ENCODE assay signal across 8 mouse cellular contexts in genomic region chr11:80183705-80184255, GRCm38 (mm10). TPM values are rescaled to one million over a fixed set of nuclear protein-coding genes. Genes with fewer than 3 reads are reported as not detected.
DNase-seq lines count a peak whose midpoint lies in the region; ATAC-seq and TF ChIP-seq lines count a peak whose summit lies in the region.

TSS of gene Rnf135 (plus strand) at chr11:80183851.

- no peaks in the 10 kb centered on the region for H3K4me1 ChIP-seq in cortical plate, adult 2 months (ENCODE audit: control insufficient read depth, insufficient read depth, low read length)
- no peaks in the 10 kb centered on the region for H3K4me1 ChIP-seq in hindbrain, postnatal 0 days (ENCODE audit: insufficient read depth, low read length)

- H3K4me2 ChIP-seq in hindbrain, postnatal 0 days (ENCODE audit: low read depth, low read length): peak within 1 kb of the TSS; percentile 62

- 3% methylated on average over 33 of the region's 33 CpGs for WGBS in hindbrain, postnatal 0 days
- WGBS in macrophage (ENCODE audit: missing documents): 1% methylated on average over 30 of the region's 33 CpGs

- peak; percentile 97 for ATAC-seq in hindbrain, postnatal 0 days

- H3K79me2 ChIP-seq in macrophage (ENCODE audit: inconsistent target): peaks cover 37% of the 10 kb centered on the region

- no peaks in the 10 kb centered on the region for H3K27me3 ChIP-seq in hindbrain, postnatal 0 days (ENCODE audit: insufficient read depth, low read length)

- no peak for TF ChIP-seq CTCF in cortical plate, adult 2 months (IDR thresholded peaks at IDR 0.05; ENCODE audit: extremely low read depth, insufficient read depth, low read length)
- TF ChIP-seq CTCF in gastrocnemius, adult 2 months (IDR thresholded peaks at IDR 0.05): no peak
- TF ChIP-seq CTCF in hindbrain, postnatal 0 days (IDR thresholded peaks at IDR 0.05; ENCODE audit: low read depth): no peak
- no peak for TF ChIP-seq CTCF in left cerebral cortex, adult 2 months (IDR thresholded peaks at IDR 0.05)

- peak; percentile 97 for DNase-seq in adipocyte (ENCODE audit: low spot score)
- DNase-seq in gastrocnemius, adult 2 months: peak; percentile 97
- peak; percentile 90 for DNase-seq in hindbrain, postnatal 0 days (ENCODE audit: low spot score)
- peak; percentile 69 to 79 for DNase-seq in left cerebral cortex, adult 2 months (ENCODE audit: extremely low spot score in 1 of 2, low spot score in 2 of 2)
- DNase-seq in retina, postnatal 7 days (ENCODE audit: low read depth, low spot score): peak; percentile 49
- peak; percentile 88 to 90 for DNase-seq in urinary bladder, adult 18-20 months (ENCODE audit: low spot score in 2 of 2)

- H3K4me3 ChIP-seq in cortical plate, adult 2 months (ENCODE audit: insufficient read depth, low read length): peak within 1 kb of the TSS; percentile 79
- peak within 1 kb of the TSS; percentile 80 for H3K4me3 ChIP-seq in gastrocnemius, adult 2 months
- H3K4me3 ChIP-seq in hindbrain, postnatal 0 days (ENCODE audit: low read length): peak within 1 kb of the TSS; percentile 46
- peak within 1 kb of the TSS; percentile 93 for H3K4me3 ChIP-seq in left cerebral cortex, adult 2 months
- peak within 1 kb of the TSS; percentile 92 for H3K4me3 ChIP-seq in macrophage (ENCODE audit: inconsistent target)

- H3K9me3 ChIP-seq in hindbrain, postnatal 0 days (ENCODE audit: low read length): no peaks in the 10 kb centered on the region

- peak within 1 kb of the TSS; percentile 83 for H3K27ac ChIP-seq in cortical plate, adult 2 months (ENCODE audit: insufficient read depth, low read length)
- H3K27ac ChIP-seq in gastrocnemius, adult 2 months: peak within 1 kb of the TSS; percentile 97
- H3K27ac ChIP-seq in hindbrain, postnatal 0 days: peak within 1 kb of the TSS; percentile 75
- H3K27ac ChIP-seq in left cerebral cortex, adult 2 months: peak within 1 kb of the TSS; percentile 94
- peak within 1 kb of the TSS; percentile 95 for H3K27ac ChIP-seq in macrophage

- no peaks in the 10 kb centered on the region for H3K36me3 ChIP-seq in hindbrain, postnatal 0 days (ENCODE audit: insufficient read depth, low read length)
- H3K36me3 ChIP-seq in macrophage (ENCODE audit: inconsistent target): peaks cover 6% of the 10 kb centered on the region; the same call in 1 of the 2 replicates

- peak within 1 kb of the TSS; percentile 59 for H3K9ac ChIP-seq in hindbrain, postnatal 0 days (replicated peaks; ENCODE audit: low read length)

- intact Hi-C loops in gastrocnemius, adult 2 months (cut with DNase I): no loop called here
- intact Hi-C loops in left cerebral cortex, adult 2 months (cut with DNase I): loop anchor here (2.0 kb wide), 1 partner anchor 25 kb away; the partner anchor contains the start of gene Rhot1

- TF ChIP-seq POLR2A in cortical plate, adult 2 months (IDR thresholded peaks at IDR 0.05; ENCODE audit: extremely low read depth, insufficient read depth, low read length): peak; percentile 73; the same call in 1 of the 2 replicates

RNA-seq across cellular contexts. Expression of gene Rnf135, which starts in this region (rescaled TPM):
- polyA plus RNA-seq in cortical plate, adult 2 months (2012; rRNA removed): 4.7 and 5.0 TPM in 2 replicates
- total RNA-seq in gastrocnemius, adult 2 months (2021): 1 to 10 TPM; 2.2 to 2.4 TPM
- 2.3 and 5.0 TPM in 2 replicates for total RNA-seq in hindbrain, postnatal 0 days (2014; rRNA removed)
- polyA plus RNA-seq in hindbrain, postnatal 0 days (2015; fragmentation: Nextera tagmentation; extraction: Ambion mirVana): 4.7 and 4.8 TPM in 2 replicates
- 1 to 10 TPM; 3.5 to 3.7 TPM for total RNA-seq in left cerebral cortex, adult 2 months (2021)
- total RNA-seq in macrophage (2018; cell fraction: chromatin; rRNA removed): 10 to 100 TPM; 17.2 to 69.8 (median 48.8) TPM
- 10 to 100 TPM; 15.5 to 57.5 (median 30.7) TPM for total RNA-seq in macrophage (2018; cell fraction: cytosol; rRNA removed)
- 10 to 100 TPM; 23.7 to 88.1 (median 50.5) TPM for total RNA-seq in macrophage (2018; cell fraction: nucleus; rRNA removed)
- polyA plus RNA-seq in macrophage (2018): 8.8 to 30.5 TPM (median 15.2 TPM) in 3 replicates

Comparison
In these comparisons a context has a peak if more than half of its experiments do, and no peak if none do; other contexts are left out.
1. Peak in every context shown above with its lines: DNase-seq, ATAC-seq, H3K4me3 ChIP-seq and H3K27ac ChIP-seq.